Mouse (Mus musculus) ovary, adult 2 months (tissue): Measurements from ENCODE around the gene Gga1. TPM values are rescaled to one million over a fixed set of nuclear protein-coding genes. Genes with fewer than 3 reads are reported as not detected.

Experiments
- polyA plus RNA-seq: library from polyadenylated mRNA; depleted of rRNA; stranded (reverse); fragments of >200 nt; gene quantifications from 2 replicates; pipeline ENCODE4 v1.2.3, GENCODE M21; 2012; rRNA removed

Gga1 gene
- 103 and 120 TPM in 2 replicates for polyA plus RNA-seq

DNA sequence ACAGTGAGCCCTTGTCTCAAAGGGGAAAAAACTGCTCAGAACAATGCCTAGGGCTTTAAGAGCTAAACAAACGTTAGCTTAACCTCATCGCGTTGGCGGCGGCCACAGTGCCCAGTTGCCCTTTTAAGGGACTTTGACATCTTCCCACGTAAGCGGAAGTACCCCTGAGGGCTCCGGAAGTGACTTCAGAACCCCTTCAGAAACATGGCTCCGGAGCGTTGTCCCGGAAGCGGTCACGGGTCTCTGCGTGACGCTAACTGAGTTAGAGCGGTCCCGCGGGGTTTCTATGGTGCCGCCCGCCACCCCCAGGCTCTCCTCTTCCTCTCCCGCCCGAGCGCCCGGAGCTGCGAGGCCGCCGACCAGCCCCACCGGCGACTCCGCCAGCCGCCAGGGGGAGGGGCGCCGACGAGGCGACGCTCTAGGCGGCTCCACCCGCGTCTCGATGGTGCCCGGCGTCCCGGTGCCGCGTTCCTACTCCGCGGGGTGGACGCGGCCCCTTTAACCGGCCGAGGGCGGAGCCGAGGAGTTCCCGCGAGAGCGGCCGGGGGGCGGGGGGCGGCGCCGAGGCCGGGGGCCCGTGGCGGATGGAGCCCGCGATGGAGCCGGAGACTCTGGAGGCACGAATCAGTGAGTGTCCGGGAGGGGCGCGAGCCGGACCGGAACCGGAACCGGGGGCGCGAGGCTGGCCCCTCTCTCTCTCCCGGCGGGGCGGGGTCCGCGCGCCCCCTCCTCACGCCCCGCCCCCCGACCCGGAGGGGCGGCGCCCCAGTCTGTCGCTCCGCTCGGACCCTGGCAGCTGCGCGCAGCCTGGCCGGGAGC is at the start of gene Gga1:
Gene Gga1 (plus strand): TSS at position 200 of the 819 bp plus-strand sequence.

GRCm38 (mm10) chr15:78842371-78843163 is 34.4 kb upstream of the Gga1 start, which contains the start of gene Cdc42ep1:
Gene Cdc42ep1 (plus strand): TSS chr15:78842624.

GRCm38 (mm10) chr15:78855303-78855965 is 21.6 kb upstream of the Gga1 start, which contains the start of gene Lgals2:
Gene Lgals2 (minus strand): TSS chr15:78855529.

DNA sequence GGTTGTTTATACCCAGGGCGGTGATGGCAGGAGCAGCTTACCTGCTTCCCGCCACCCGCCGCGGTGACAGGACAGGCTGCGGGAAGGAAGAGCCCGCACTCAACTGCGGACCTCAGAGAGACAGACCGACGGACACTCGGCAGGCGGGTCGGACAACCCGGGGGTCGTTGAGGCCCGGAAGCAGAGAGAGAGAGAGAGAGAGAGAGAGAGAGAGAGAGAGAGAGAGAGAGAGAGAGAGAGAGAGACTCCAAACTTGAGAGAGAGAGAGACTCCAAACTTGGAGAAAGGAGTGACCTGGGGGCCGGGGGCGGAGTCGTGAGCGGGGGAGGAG is 22.4 kb downstream of the Gga1 start, which contains the start of gene Gm49510:
Gene Gm49510 (plus strand): TSS at position 259 of the 331 bp plus-strand sequence.

GRCm38 (mm10) chr15:78899740-78900584 is 23.0 kb downstream of the Gga1 start, which contains the start of gene Sh3bp1:
Gene Sh3bp1 (plus strand): TSS chr15:78899768.

GRCm38 (mm10) chr15:78913632-78914090 is 36.7 kb downstream of the Gga1 start, which contains the start of gene Pdxp:
Gene Pdxp (plus strand): TSS chr15:78913919.

DNA sequence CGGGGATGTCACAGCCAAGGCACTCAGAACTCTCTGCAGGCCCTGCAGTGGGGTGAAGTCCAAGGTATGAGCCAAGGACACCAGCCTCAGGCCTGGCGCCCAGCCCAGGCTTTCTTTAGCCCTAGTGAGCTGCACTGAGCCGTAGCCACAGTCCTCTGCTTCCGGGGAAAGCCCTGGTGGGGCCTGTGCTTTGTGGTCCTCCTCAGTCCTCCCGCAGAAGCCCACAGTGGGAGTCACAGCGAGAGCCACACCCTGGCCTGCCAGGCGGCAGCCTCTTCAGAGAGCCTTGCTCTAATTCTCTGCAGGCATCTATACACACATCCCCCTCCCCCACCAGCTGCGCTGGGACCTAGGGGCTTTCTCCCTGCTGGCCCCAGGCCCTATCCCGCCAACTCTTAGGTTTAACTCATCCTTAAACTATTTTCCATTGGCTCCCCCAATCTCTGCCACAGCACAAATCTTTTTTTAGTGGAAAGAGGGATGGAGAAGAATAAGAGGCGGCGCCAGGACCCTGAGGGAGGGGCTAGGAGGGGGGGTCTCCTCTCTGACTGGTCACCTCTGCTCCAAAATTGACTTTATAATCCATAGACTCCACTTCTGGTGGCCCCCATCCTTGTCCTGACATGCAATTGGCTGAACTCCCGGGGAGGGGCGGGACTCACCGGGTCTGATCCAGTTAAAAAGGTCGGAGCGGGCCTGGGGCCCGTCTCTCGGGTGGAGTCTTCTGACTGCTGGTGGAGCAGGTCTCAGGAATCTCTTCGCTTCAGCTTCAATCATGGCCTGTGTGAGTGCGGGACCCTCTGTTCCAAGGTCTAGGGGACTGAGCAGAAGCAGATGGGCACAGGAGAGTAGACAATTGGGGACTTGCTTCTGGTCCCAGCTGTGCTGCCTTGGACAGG is 49.3 kb downstream of the Gga1 start, which contains the start of gene Lgals1:
Gene Lgals1 (plus strand): TSS at position 705 of the 899 bp plus-strand sequence.

DNA sequence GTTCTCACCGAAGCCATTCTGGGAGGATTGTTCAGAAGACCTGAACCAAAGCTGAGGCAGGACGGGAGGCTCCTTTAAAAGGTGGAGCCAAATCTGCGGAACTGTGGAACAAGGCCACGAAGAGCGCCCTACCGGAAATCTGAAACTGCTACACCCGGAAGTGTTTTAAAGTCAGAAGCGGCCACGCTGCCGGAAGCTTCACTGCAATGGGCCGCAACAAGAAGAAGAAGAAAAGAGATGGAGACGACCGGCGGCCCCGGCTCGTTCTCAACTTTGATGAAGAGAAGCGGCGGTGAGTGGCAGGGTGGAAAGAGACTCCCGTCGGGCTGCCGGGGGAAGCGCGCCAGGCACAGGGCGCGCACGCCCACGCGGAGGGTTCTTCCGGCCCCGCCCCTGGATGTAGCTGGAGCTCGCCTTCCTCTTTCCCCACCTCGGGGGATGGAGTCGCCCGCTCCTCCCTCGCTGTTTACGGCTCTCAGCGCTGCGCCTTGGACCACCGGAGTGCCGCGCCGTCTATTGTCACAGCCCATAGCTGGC is 57.9 kb downstream of the Gga1 start, which contains the start of gene Nol12:
Gene Nol12 (plus strand): TSS at position 150 of the 537 bp plus-strand sequence.

Other genes with a start within 250 kb of the Gga1 start
- gene Elfn2, start 158.4 kb upstream of the Gga1 start, polyA plus RNA-seq, result 0.58 and 0.59 TPM in 2 replicates
- 27.2 and 31.3 TPM in 2 replicates for gene Mfng, start 103.7 kb upstream of the Gga1 start, polyA plus RNA-seq
- 36.1 and 41.4 TPM in 2 replicates for gene Card10, start 74.1 kb upstream of the Gga1 start, polyA plus RNA-seq
- gene Cdc42ep1, start 34.6 kb upstream of the Gga1 start, polyA plus RNA-seq, result 87.7 and 89.8 TPM in 2 replicates
- gene Lgals2, start 21.7 kb upstream of the Gga1 start, polyA plus RNA-seq, result 8.4 and 10.5 TPM in 2 replicates
- 0.07 and 0.26 TPM in 2 replicates for gene Gm49510, start 22.5 kb downstream of the Gga1 start, polyA plus RNA-seq
- 93.4 and 135 TPM in 2 replicates for gene Sh3bp1, start 22.6 kb downstream of the Gga1 start, polyA plus RNA-seq
- gene Pdxp, start 36.7 kb downstream of the Gga1 start, polyA plus RNA-seq, result 22.4 and 31.3 TPM in 2 replicates
- gene Lgals1, start 49.5 kb downstream of the Gga1 start, polyA plus RNA-seq, result 549 and 769 TPM in 2 replicates
- gene Nol12, start 57.7 kb downstream of the Gga1 start, polyA plus RNA-seq, result 27.1 and 31.5 TPM in 2 replicates
- gene Triobp, start 70.5 kb downstream of the Gga1 start, polyA plus RNA-seq, result 107 and 117 TPM in 2 replicates
- 134 and 223 TPM in 2 replicates for gene H1f0, start 151.3 kb downstream of the Gga1 start, polyA plus RNA-seq
- gene Galr3, start 164.7 kb downstream of the Gga1 start, polyA plus RNA-seq, result 2.7 and 3.4 TPM in 2 replicates
- gene Ankrd54, start 185.7 kb downstream of the Gga1 start, polyA plus RNA-seq, result 95.6 and 99.9 TPM in 2 replicates
- 207 and 263 TPM in 2 replicates for gene Eif3l, start 198.0 kb downstream of the Gga1 start, polyA plus RNA-seq
- 46.7 and 50.8 TPM in 2 replicates for gene Micall1, start 231.7 kb downstream of the Gga1 start, polyA plus RNA-seq